Mouse (Mus musculus): ENCODE data around the gene Pdc.

DNA sequence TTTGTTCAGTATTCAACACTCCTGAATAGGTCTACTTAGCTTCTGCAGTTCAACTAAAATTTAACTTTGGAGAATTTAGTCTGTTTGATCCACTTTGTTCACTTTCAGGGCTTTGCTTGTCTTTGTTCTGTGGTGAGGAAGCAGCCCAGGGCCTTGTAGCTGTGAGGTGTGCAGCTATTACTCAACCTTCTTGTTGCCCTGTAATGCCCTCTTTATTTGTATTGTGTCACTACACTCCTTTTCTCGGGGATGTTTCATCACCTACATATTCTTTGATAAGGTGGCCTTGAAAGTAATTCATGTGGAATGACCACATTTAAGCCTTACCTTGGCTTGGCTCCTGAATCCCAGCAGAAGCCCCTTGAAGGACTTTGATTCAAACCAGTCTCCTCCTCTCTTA is 41.6 kb downstream of the Pdc start:
- TF ChIP-seq POLR2A (IDR thresholded peaks at IDR 0.05; ENCODE audit: borderline replicate concordance, control insufficient read depth, low read depth, low read length) (no peak), CTCF (IDR thresholded peaks at IDR 0.05; ENCODE audit: control insufficient read depth, insufficient read depth, low read length) (no peak)

Measured in bone marrow, adult 2 months (tissue).